Comparison of ENCODE assay signal across 23 mouse cellular contexts in the genomic region with DNA sequence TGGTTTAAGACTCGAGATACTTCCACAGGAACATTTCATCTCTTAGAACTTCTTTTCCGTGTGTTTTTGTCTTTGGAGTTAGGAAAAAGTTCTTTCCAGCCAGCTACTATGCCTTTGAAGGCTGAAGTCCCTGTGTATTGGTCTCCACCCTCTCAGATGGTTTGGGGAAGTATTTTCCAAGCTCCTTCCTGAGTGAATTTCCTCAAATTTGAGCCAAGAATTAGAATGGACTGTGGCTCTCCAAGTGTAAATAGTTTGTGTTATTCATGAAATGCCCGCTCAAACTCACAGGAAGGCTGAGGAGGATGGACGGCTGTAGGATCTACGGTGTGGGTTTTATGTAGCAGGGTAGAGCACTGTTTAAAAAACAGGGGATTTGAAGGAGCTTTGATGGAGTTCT. TPM values are rescaled to one million over a fixed set of nuclear protein-coding genes. Genes with fewer than 3 reads are reported as not detected.
DNase-seq lines count a peak whose midpoint lies in the region; ATAC-seq and TF ChIP-seq lines count a peak whose summit lies in the region.
"Had no signal": no experiment of that assay in that cellular context is flagged by ENCODE, and none has a peak within 500 bp of the region (broad histone marks: within the 10 kb centered on the region; RNA-seq: fewer than 3 reads in every experiment).

No protein-coding gene starts in this region.

- 64% methylated on average over 5 of the region's 5 CpGs for WGBS in heart, embryonic 15.5 days
- 72% methylated on average over 5 of the region's 5 CpGs for WGBS in heart, embryonic 11.5 days (ENCODE audit: insufficient replicate concordance)
- whole genome bisulfite sequencing in limb, embryonic 14.5 days, result 67% methylated on average over 5 of the region's 5 CpGs
- WGBS in limb, embryonic 10.5 days, result 88% methylated on average over 5 of the region's 5 CpGs
- WGBS in small intestine, adult 2 months, result 63% methylated on average over 5 of the region's 5 CpGs

- no peak for TF ChIP-seq POLR2A in limb, embryonic 14.5 days (IDR thresholded peaks at IDR 0.05; ENCODE audit: borderline replicate concordance, extremely low read depth, insufficient read depth, insufficient read length)
- TF ChIP-seq POLR2A in small intestine, adult 2 months (IDR thresholded peaks at IDR 0.05; ENCODE audit: low read depth, low read length), result no peak

- intact Hi-C loops in gastrocnemius, adult 2 months (cut with DNase I), result no loop called here
- intact Hi-C loops in gastrocnemius, postnatal 36 days (cut with DNase I), result no loop called here

- no peak for DNase-seq in gastrocnemius, adult 2 months
- DNase-seq in gastrocnemius, postnatal 36 days, result no peak
- no peak for DNase-seq in limb, embryonic 14.5 days (ENCODE audit: low spot score)
- DNase-seq in limb, embryonic 10.5 days (ENCODE audit: low spot score), result no peak
- no peak for DNase-seq in right cerebral cortex, adult 18-20 months
- DNase-seq: adrenal gland, postnatal 14 days; cerebellum, adult 2 months; cerebellum, postnatal 25 days; gastrocnemius, postnatal 14 days; kidney, postnatal 4 days; layer of hippocampus, adult 9-11 months; liver, postnatal 0 days; lung, postnatal 10 days; right cerebral cortex, postnatal 4 days had no signal

- H3K27ac ChIP-seq in gastrocnemius, adult 2 months, result peak overlapping the region; percentile 84
- 0 out of 2 replicates have a peak overlapping the region, but pooled peaks have one; percentile 24 for H3K27ac ChIP-seq in heart, embryonic 15.5 days
- no peak overlapping the region for H3K27ac ChIP-seq in heart, embryonic 11.5 days (ENCODE audit: low read depth, low read length)
- H3K27ac ChIP-seq in limb, embryonic 14.5 days (replicated peaks; ENCODE audit: low read depth, low read length), result peak overlapping the region; percentile 33; the same call in 1 of the 2 replicates
- no peak overlapping the region for H3K27ac ChIP-seq in limb, embryonic 10.5 days
- H3K27ac ChIP-seq in small intestine, adult 2 months (ENCODE audit: insufficient read depth, low read depth, low read length), result peak overlapping the region; percentile 30
- H3K27ac ChIP-seq: hindbrain, embryonic 14.5 days; left cerebral cortex, adult 2 months had no signal

- H3K27me3 ChIP-seq in heart, embryonic 15.5 days, result no peaks in the 10 kb centered on the region
- no peaks in the 10 kb centered on the region for H3K27me3 ChIP-seq in heart, embryonic 11.5 days (ENCODE audit: control insufficient read depth, insufficient read depth, low read length)
- H3K27me3 ChIP-seq in limb, embryonic 14.5 days (ENCODE audit: control insufficient read depth, insufficient read depth, low read length), result no peaks in the 10 kb centered on the region
- H3K27me3 ChIP-seq in limb, embryonic 10.5 days (ENCODE audit: low read depth, poor library complexity, severe bottlenecking), result no peaks in the 10 kb centered on the region
- H3K27me3 ChIP-seq in small intestine, adult 2 months (ENCODE audit: control insufficient read depth, insufficient read depth, low read length), result no peaks in the 10 kb centered on the region

- no peaks in the 10 kb centered on the region for H3K9me3 ChIP-seq in heart, embryonic 15.5 days (replicated peaks)
- no peaks in the 10 kb centered on the region for H3K9me3 ChIP-seq in heart, embryonic 11.5 days (replicated peaks; ENCODE audit: control insufficient read depth, low read length)
- H3K9me3 ChIP-seq in limb, embryonic 14.5 days (ENCODE audit: control insufficient read depth, low read length), result no peaks in the 10 kb centered on the region
- no peaks in the 10 kb centered on the region for H3K9me3 ChIP-seq in limb, embryonic 10.5 days (replicated peaks)

- no peak for ATAC-seq in heart, embryonic 15.5 days (replicated peaks; ENCODE audit: insufficient number of reproducible peaks, insufficient read depth, low FRiP score, low read depth)
- no peak for ATAC-seq in heart, embryonic 11.5 days (replicated peaks; ENCODE audit: insufficient number of reproducible peaks, low FRiP score, low TSS enrichment)
- ATAC-seq in limb, embryonic 14.5 days (ENCODE audit: low FRiP score, low read depth), result no peak
- ATAC-seq: forebrain, embryonic 16.5 days; inflammation-experienced regulatory T-cells, adult 6 months; liver, postnatal 0 days had no signal

- no peaks in the 10 kb centered on the region for H3K36me3 ChIP-seq in heart, embryonic 15.5 days
- no peaks in the 10 kb centered on the region for H3K36me3 ChIP-seq in heart, embryonic 11.5 days (ENCODE audit: control insufficient read depth, insufficient read depth, low read length)
- H3K36me3 ChIP-seq in limb, embryonic 14.5 days (ENCODE audit: control insufficient read depth, insufficient read depth, low read length), result no peaks in the 10 kb centered on the region
- no peaks in the 10 kb centered on the region for H3K36me3 ChIP-seq in limb, embryonic 10.5 days
- no peaks in the 10 kb centered on the region for H3K36me3 ChIP-seq in small intestine, adult 2 months (ENCODE audit: control insufficient read depth, insufficient read depth, low read length)

- no peak overlapping the region for H3K4me2 ChIP-seq in heart, embryonic 15.5 days
- H3K4me2 ChIP-seq in heart, embryonic 11.5 days, result no peak overlapping the region
- H3K4me2 ChIP-seq in limb, embryonic 14.5 days (replicated peaks; ENCODE audit: low read depth, low read length, severe bottlenecking), result no peak overlapping the region
- H3K4me2 ChIP-seq: hindbrain, embryonic 14.5 days; liver, embryonic 11.5 days; midbrain, embryonic 11.5 days had no signal

- no peak overlapping the region for H3K9ac ChIP-seq in heart, embryonic 15.5 days
- H3K9ac ChIP-seq in heart, embryonic 11.5 days (ENCODE audit: low read depth, low read length), result no peak overlapping the region
- no peak overlapping the region for H3K9ac ChIP-seq in limb, embryonic 14.5 days (ENCODE audit: low read depth, low read length, severe bottlenecking)
- H3K9ac ChIP-seq: hindbrain, embryonic 14.5 days; liver, postnatal 0 days had no signal

- no peaks in the 10 kb centered on the region for H3K4me1 ChIP-seq in heart, embryonic 15.5 days (replicated peaks)
- no peaks in the 10 kb centered on the region for H3K4me1 ChIP-seq in heart, embryonic 11.5 days (ENCODE audit: control insufficient read depth, insufficient read depth, low read length)
- no peaks in the 10 kb centered on the region for H3K4me1 ChIP-seq in limb, embryonic 14.5 days (ENCODE audit: control insufficient read depth, insufficient read depth, low read length)
- no peaks in the 10 kb centered on the region for H3K4me1 ChIP-seq in limb, embryonic 10.5 days
- no peaks in the 10 kb centered on the region for H3K4me1 ChIP-seq in small intestine, adult 2 months (ENCODE audit: control insufficient read depth, insufficient read depth, insufficient read length, low read length)

- no peak for TF ChIP-seq CTCF in gastrocnemius, adult 2 months (IDR thresholded peaks at IDR 0.05)
- no peak for TF ChIP-seq CTCF in small intestine, adult 2 months (IDR thresholded peaks at IDR 0.05; ENCODE audit: extremely low read depth, insufficient read length, insufficient replicate concordance, low read depth, low read length)

- H3K4me3 ChIP-seq in gastrocnemius, adult 2 months, result no peak overlapping the region
- H3K4me3 ChIP-seq in heart, embryonic 15.5 days, result no peak overlapping the region
- H3K4me3 ChIP-seq in heart, embryonic 11.5 days (ENCODE audit: low read depth, low read length), result no peak overlapping the region
- H3K4me3 ChIP-seq in limb, embryonic 14.5 days (replicated peaks; ENCODE audit: low read length), result no peak overlapping the region
- no peak overlapping the region for H3K4me3 ChIP-seq in limb, embryonic 10.5 days
- H3K4me3 ChIP-seq in small intestine, adult 2 months (ENCODE audit: low read depth, low read length), result no peak overlapping the region
- H3K4me3 ChIP-seq: left cerebral cortex, adult 2 months had no signal

RNA-seq across cellular contexts. Expression of gene Lepr, which starts 27.6 kb away (rescaled TPM):
- 1 to 10 TPM; 1.0 to 2.9 TPM for total RNA-seq in gastrocnemius, adult 2 months (2021)
- total RNA-seq in gastrocnemius, postnatal 36 days (2021), result 1 to 10 TPM; 1.6 to 2.2 TPM
- polyA plus RNA-seq in heart, embryonic 15.5 days (2015; fragmentation: Nextera tagmentation; extraction: Ambion mirVana), result 1.6 TPM in 2 replicates
- 1.6 and 1.8 TPM in 2 replicates for polyA plus RNA-seq in heart, embryonic 11.5 days (2014; fragmentation: Nextera tagmentation; extraction: Ambion mirVana)
- polyA plus RNA-seq in limb, embryonic 14.5 days (2012; rRNA removed), result 10.3 and 13.0 TPM in 2 replicates
- polyA plus RNA-seq in limb, embryonic 14.5 days (2014; fragmentation: Nextera tagmentation; extraction: Ambion mirVana), result 12.8 and 16.1 TPM in 2 replicates
- 1.3 and 3.2 TPM in 2 replicates for polyA plus RNA-seq in limb, embryonic 10.5 days (2016; fragmentation: Nextera tagmentation; extraction: Ambion mirVana)
- 0.37 and 0.82 TPM in 2 replicates for polyA plus RNA-seq in small intestine, adult 2 months (2012; rRNA removed)
- polyA plus RNA-seq: inflammation-experienced regulatory T-cells, adult 6 months had no signal

RNA-seq across cellular contexts. Expression of gene Leprot, which starts 42.1 kb away (rescaled TPM):
- 10 to 100 TPM in 1 of 2 experiments, 1 to 10 TPM in 1; 7.4 to 12.0 TPM for total RNA-seq in gastrocnemius, adult 2 months (2021)
- 1 to 10 TPM; 8.1 TPM for total RNA-seq in gastrocnemius, postnatal 36 days (2021)
- polyA plus RNA-seq in heart, embryonic 15.5 days (2015; fragmentation: Nextera tagmentation; extraction: Ambion mirVana), result 72.6 and 81.7 TPM in 2 replicates
- 75.7 and 81.9 TPM in 2 replicates for polyA plus RNA-seq in heart, embryonic 11.5 days (2014; fragmentation: Nextera tagmentation; extraction: Ambion mirVana)
- polyA plus RNA-seq in limb, embryonic 14.5 days (2012; rRNA removed), result 98.6 and 104 TPM in 2 replicates
- 102 and 111 TPM in 2 replicates for polyA plus RNA-seq in limb, embryonic 14.5 days (2014; fragmentation: Nextera tagmentation; extraction: Ambion mirVana)
- polyA plus RNA-seq in limb, embryonic 10.5 days (2016; fragmentation: Nextera tagmentation; extraction: Ambion mirVana), result 54.6 and 64.8 TPM in 2 replicates
- 17.2 and 32.1 TPM in 2 replicates for polyA plus RNA-seq in small intestine, adult 2 months (2012; rRNA removed)

Comparison
In these comparisons a context has a peak if more than half of its experiments do, and no peak if none do; other contexts are left out.
1. H3K27ac ChIP-seq: peak in gastrocnemius, adult 2 months (single experiment), heart, embryonic 15.5 days (single experiment), limb, embryonic 14.5 days (single experiment) and small intestine, adult 2 months (single experiment); none in heart, embryonic 11.5 days (single experiment) and limb, embryonic 10.5 days (single experiment).